Mouse (Mus musculus) kidney, embryonic 15.5 days (tissue): ENCODE measurements around the gene Nrap. TPM values are rescaled to one million over a fixed set of nuclear protein-coding genes. Genes with fewer than 3 reads are reported as not detected.
"Not testable (repeated sequence)": the region's sequence is repeated elsewhere in the genome, so short reads cannot be mapped to it uniquely, and the experiment has no call there.

Experiments used
- ATAC-seq: fragments of 200-750 bp; cut with Nextera tagmentation; replicated peaks from 2 replicates; pipeline ENCODE4 v1.8.0; 2017; ENCODE audit warnings: moderate TSS enrichment; ENCODE audit not compliant: low FRiP score
- H3K27ac ChIP-seq: fragments of 300-500 bp; sonication (generic); 2 replicates; pipeline ENCODE4 v1.5.1; 2015; ENCODE audit warnings: mild to moderate bottlenecking, inconsistent platforms
- H3K27me3 ChIP-seq: fragments of 300-500 bp; sonication (generic); 2 replicates; pipeline ENCODE4 v1.6.1; 2015; ENCODE audit warnings: inconsistent platforms
- H3K36me3 ChIP-seq: fragments of 300-500 bp; sonication (generic); 2 replicates; pipeline ENCODE4 v1.6.1; 2015; ENCODE audit warnings: inconsistent platforms
- H3K4me1 ChIP-seq: fragments of 300-500 bp; sonication (generic); 2 replicates; pipeline ENCODE4 v1.6.1; 2015; ENCODE audit warnings: inconsistent platforms
- H3K4me2 ChIP-seq: fragments of 300-500 bp; sonication (generic); 2 replicates; pipeline ENCODE4 v1.6.1; 2015; ENCODE audit warnings: moderate library complexity, mild to moderate bottlenecking, inconsistent platforms
- H3K4me3 ChIP-seq: fragments of 300-500 bp; sonication (generic); replicated peaks from 2 replicates; pipeline ENCODE4 v1.5.1; 2015; ENCODE audit warnings: mild to moderate bottlenecking, inconsistent platforms
- H3K9ac ChIP-seq: fragments of 300-500 bp; sonication (generic); 2 replicates; pipeline ENCODE4 v1.6.1; 2015; ENCODE audit warnings: mild to moderate bottlenecking, inconsistent platforms
- H3K9me3 ChIP-seq: fragments of 300-500 bp; sonication (generic); replicated peaks from 2 replicates; pipeline ENCODE4 v1.6.1; 2016; ENCODE audit warnings: inconsistent platforms
- WGBS: fragments of 180-500 bp; shearing (Covaris S2); methylation state at CpG from one replicate; pipeline ENCODE4 v1.1.7; 2015; ENCODE audit warnings: mixed read lengths; 5-methylcytosine and 5-hydroxymethylcytosine counted together
- polyA plus RNA-seq: library from polyadenylated mRNA; unstranded; fragments of >200 nt; fragmentation: Nextera tagmentation; extraction: Ambion mirVana; gene quantifications from 2 replicates; pipeline ENCODE4 v1.2.1, GENCODE M21; 2015

Nrap gene
- polyA plus RNA-seq, 1 experiment from 2014 or later: 0.36 TPM

- no peak overlapping the region for H3K9ac ChIP-seq
- WGBS: 94% methylated on average over 3 of the region's 3 CpGs
Measured at GRCm38 (mm10) chr19:56420345-56420744, 30.5 kb upstream of the Nrap start.

GRCm38 (mm10) chr19:56419452-56419851 is 29.6 kb upstream of the Nrap start:
- no peak for ATAC-seq

More at GRCm38 (mm10) chr19:56420345-56420744, 30.5 kb upstream of the Nrap start:
- Histone ChIP-seq H3K36me3 (peaks cover 2% of the 10 kb centered on the region; the same call in 1 of the 2 replicates), H3K4me1 (peaks cover 21% of the 10 kb centered on the region), H3K9me3 (no peaks in the 10 kb centered on the region), H3K4me2 (no peak overlapping the region), H3K27me3 (no peaks in the 10 kb centered on the region), H3K4me3 (no peak overlapping the region), H3K27ac (no peak overlapping the region)
- no peak for ATAC-seq

GRCm38 (mm10) chr19:56418404-56418803 is 28.6 kb upstream of the Nrap start:
- H3K27ac ChIP-seq: no peak overlapping the region
- peaks cover 7% of the 10 kb centered on the region for H3K4me1 ChIP-seq
- H3K36me3 ChIP-seq: no peaks in the 10 kb centered on the region
- 81% methylated on average over 4 of the region's 4 CpGs for WGBS
- H3K4me3 ChIP-seq: no peak overlapping the region
- no peak for ATAC-seq
- H3K27me3 ChIP-seq: no peaks in the 10 kb centered on the region
- no peaks in the 10 kb centered on the region for H3K9me3 ChIP-seq
- no peak overlapping the region for H3K4me2 ChIP-seq
- H3K9ac ChIP-seq: no peak overlapping the region

More at GRCm38 (mm10) chr19:56419452-56419851, 29.6 kb upstream of the Nrap start:
- 50% methylated on average over 9 of the region's 9 CpGs for WGBS
- Histone ChIP-seq H3K4me1 (peaks cover 17% of the 10 kb centered on the region), H3K27me3 (no peaks in the 10 kb centered on the region), H3K4me3 (no peak overlapping the region), H3K4me2 (no peak overlapping the region), H3K9ac (no peak overlapping the region), H3K27ac (no peak overlapping the region), H3K9me3 (no peaks in the 10 kb centered on the region), H3K36me3 (no peaks in the 10 kb centered on the region)

GRCm38 (mm10) chr19:56409884-56410283 is 20.0 kb upstream of the Nrap start:
- H3K4me2 ChIP-seq, H3K9ac ChIP-seq, H3K9me3 ChIP-seq, H3K4me3 ChIP-seq, ATAC-seq, H3K27me3 ChIP-seq, H3K27ac ChIP-seq, H3K4me1 ChIP-seq: not testable (repeated sequence)
- H3K36me3 ChIP-seq: peaks cover 41% of the 10 kb centered on the region
- WGBS: 94% methylated on average over 4 of the region's 4 CpGs

- ATAC-seq: no peak
- WGBS: 89% methylated on average over 7 of the region's 7 CpGs
Measured at GRCm38 (mm10) chr19:56406581-56406980, 16.7 kb upstream of the Nrap start.

GRCm38 (mm10) chr19:56405824-56406223 is 16.0 kb upstream of the Nrap start:
- H3K4me1 ChIP-seq: no peaks in the 10 kb centered on the region
- ATAC-seq: no peak

More at GRCm38 (mm10) chr19:56406581-56406980, 16.7 kb upstream of the Nrap start:
- Histone ChIP-seq H3K4me1 (no peaks in the 10 kb centered on the region), H3K27ac (no peak overlapping the region), H3K9me3 (no peaks in the 10 kb centered on the region), H3K4me2 (no peak overlapping the region), H3K36me3 (peaks cover 50% of the 10 kb centered on the region), H3K4me3 (no peak overlapping the region), H3K27me3 (no peaks in the 10 kb centered on the region), H3K9ac (no peak overlapping the region)

GRCm38 (mm10) chr19:56401864-56402263 is 12.0 kb upstream of the Nrap start:
- ATAC-seq: no peak
- Histone ChIP-seq H3K9me3 (no peaks in the 10 kb centered on the region), H3K36me3 (peaks cover 24% of the 10 kb centered on the region), H3K4me3 (no peak overlapping the region), H3K4me1 (peaks cover 22% of the 10 kb centered on the region), H3K27me3 (no peaks in the 10 kb centered on the region), H3K4me2 (no peak overlapping the region), H3K27ac (no peak overlapping the region), H3K9ac (no peak overlapping the region)
- 82% methylated on average over 6 of the region's 6 CpGs for WGBS

More at GRCm38 (mm10) chr19:56405824-56406223, 16.0 kb upstream of the Nrap start:
- no peak overlapping the region for H3K27ac ChIP-seq
- H3K9ac ChIP-seq: no peak overlapping the region
- no peaks in the 10 kb centered on the region for H3K9me3 ChIP-seq
- no peak overlapping the region for H3K4me2 ChIP-seq
- no peaks in the 10 kb centered on the region for H3K27me3 ChIP-seq
- 92% methylated on average over 4 of the region's 4 CpGs for WGBS
- peaks cover 50% of the 10 kb centered on the region for H3K36me3 ChIP-seq
- no peak overlapping the region for H3K4me3 ChIP-seq

- Histone ChIP-seq H3K4me2 (no peak overlapping the region), H3K4me3 (no peak overlapping the region), H3K4me1 (peaks cover 29% of the 10 kb centered on the region), H3K27me3 (peaks cover 10% of the 10 kb centered on the region; the same call in 1 of the 2 replicates), H3K9ac (no peak overlapping the region), H3K27ac (no peak overlapping the region), H3K9me3 (no peaks in the 10 kb centered on the region), H3K36me3 (peaks cover 12% of the 10 kb centered on the region)
- ATAC-seq: no peak
- WGBS: 47% methylated on average over 14 of the region's 14 CpGs
Measured at GRCm38 (mm10) chr19:56400200-56400599, 10.4 kb upstream of the Nrap start.

GRCm38 (mm10) chr19:56398528-56398795 is 8.6 kb upstream of the Nrap start:
- no peak for ATAC-seq
- H3K4me2 ChIP-seq: no peak overlapping the region
- no peak overlapping the region for H3K4me3 ChIP-seq
- H3K9ac ChIP-seq: no peak overlapping the region
- H3K27me3 ChIP-seq: peaks cover 16% of the 10 kb centered on the region; the same call in 1 of the 2 replicates
- no peaks in the 10 kb centered on the region for H3K9me3 ChIP-seq
- H3K27ac ChIP-seq: no peak overlapping the region
- H3K4me1 ChIP-seq: peaks cover 29% of the 10 kb centered on the region
- H3K36me3 ChIP-seq: no peaks in the 10 kb centered on the region

- ATAC-seq: no peak
- no peaks in the 10 kb centered on the region for H3K36me3 ChIP-seq
- H3K4me1 ChIP-seq: peaks cover 29% of the 10 kb centered on the region
- peaks cover 16% of the 10 kb centered on the region; the same call in 1 of the 2 replicates for H3K27me3 ChIP-seq
- 53% methylated on average over 11 of the region's 11 CpGs for WGBS
- H3K27ac ChIP-seq: peak overlapping the region; percentile 88
- H3K9me3 ChIP-seq: no peaks in the 10 kb centered on the region
- peak overlapping the region; percentile 73 for H3K9ac ChIP-seq
- peak overlapping the region; percentile 80 for H3K4me2 ChIP-seq
- peak overlapping the region; percentile 69 for H3K4me3 ChIP-seq
Measured at GRCm38 (mm10) chr19:56397663-56398527, 8.1 kb upstream of the Nrap start.

GRCm38 (mm10) chr19:56396669-56397621 is 7.1 kb upstream of the Nrap start, which contains the start of gene Casp7:
Gene Casp7 (plus strand): TSS chr19:56397129.
- Histone ChIP-seq H3K9me3 (no peaks in the 10 kb centered on the region), H3K4me2 (peak within 1 kb of the TSS; percentile 80), H3K4me3 (peak within 1 kb of the TSS; percentile 69), H3K27me3 (peaks cover 16% of the 10 kb centered on the region; the same call in 1 of the 2 replicates), H3K4me1 (peaks cover 29% of the 10 kb centered on the region), H3K27ac (peak within 1 kb of the TSS; percentile 88), H3K36me3 (no peaks in the 10 kb centered on the region), H3K9ac (peak within 1 kb of the TSS; percentile 73)
- peak; percentile 69 for ATAC-seq
- WGBS: under 1% methylated on average over 72 of the region's 78 CpGs

- Histone ChIP-seq H3K9me3 (no peaks in the 10 kb centered on the region), H3K9ac (peak overlapping the region; percentile 73; the same call in 1 of the 2 replicates), H3K36me3 (no peaks in the 10 kb centered on the region), H3K4me1 (peaks cover 29% of the 10 kb centered on the region), H3K4me2 (peak overlapping the region; percentile 80), H3K27me3 (peaks cover 16% of the 10 kb centered on the region; the same call in 1 of the 2 replicates), H3K4me3 (peak overlapping the region; percentile 69), H3K27ac (no peak overlapping the region)
- 46% methylated on average over 12 of the region's 12 CpGs for WGBS
- no peak for ATAC-seq
Measured at GRCm38 (mm10) chr19:56396227-56396626, 6.4 kb upstream of the Nrap start.
